Mouse (Mus musculus) forebrain, postnatal 0 days (tissue): ENCODE measurements around the gene Vti1a. TPM values are rescaled to one million over a fixed set of nuclear protein-coding genes. Genes with fewer than 3 reads are reported as not detected.
A peak's percentile ranks its signal among the peaks of the same experiment; 100 is the strongest.

Source experiments
- ATAC-seq: fragments of 200-750 bp; cut with Nextera tagmentation; 2 replicates; pipeline ENCODE4 v1.8.0; 2017; ENCODE audit warnings: mild to moderate bottlenecking, moderate library complexity
- DNase-seq: peaks from one replicate; pipeline ENCODE4 v3.0.0-alpha.2; 2015
- H3K27ac ChIP-seq: fragments of 300-500 bp; sonication (generic); 2 replicates; pipeline ENCODE4 v1.5.1; 2014; ENCODE audit warnings: low read depth, mild to moderate bottlenecking, antibody characterized with exemption, low read length, moderate library complexity, mixed read lengths
- H3K27me3 ChIP-seq: fragments of 300-500 bp; sonication (generic); 2 replicates; pipeline ENCODE4 v1.6.1; 2014; ENCODE audit warnings: mild to moderate bottlenecking, low read length, mixed read lengths; ENCODE audit not compliant: insufficient read depth
- H3K36me3 ChIP-seq: fragments of 300-500 bp; sonication (generic); 2 replicates; pipeline ENCODE4 v1.6.1; 2014; ENCODE audit warnings: mild to moderate bottlenecking, moderate library complexity; ENCODE audit not compliant: insufficient read depth
- H3K4me1 ChIP-seq: fragments of 300-500 bp; sonication (generic); 2 replicates; pipeline ENCODE4 v1.6.1; 2014; ENCODE audit warnings: antibody characterized with exemption; ENCODE audit not compliant: insufficient read depth
- H3K4me2 ChIP-seq: fragments of 300-500 bp; sonication (generic); 2 replicates; pipeline ENCODE4 v1.6.1; 2014; ENCODE audit warnings: low read depth, mild to moderate bottlenecking, moderate library complexity
- H3K4me3 ChIP-seq: fragments of 300-500 bp; sonication (generic); 2 replicates; pipeline ENCODE4 v1.5.1; 2014; ENCODE audit warnings: low read depth, low read length, mixed read lengths
- H3K9ac ChIP-seq: fragments of 300-500 bp; sonication (generic); 2 replicates; pipeline ENCODE4 v1.6.1; 2014; ENCODE audit warnings: mild to moderate bottlenecking
- H3K9me3 ChIP-seq: fragments of 300-500 bp; sonication (generic); 2 replicates; pipeline ENCODE4 v1.6.1; 2016; ENCODE audit warnings: low read length
- CTCF ChIP-seq: sonication (generic); IDR thresholded peaks from 2 replicates; pipeline ENCODE4 v1.5.1; 2016; ENCODE audit warnings: antibody characterized with exemption, control low read depth, low read depth
- WGBS: fragments of 180-500 bp; shearing (Covaris S2); extraction: QIAGEN DNeasy Blood & Tissue Kit; methylation state at CpG from one replicate; pipeline ENCODE4 v1.1.7; 2014; 5-methylcytosine and 5-hydroxymethylcytosine counted together
- polyA plus RNA-seq: library from polyadenylated mRNA; unstranded; fragments of >200 nt; fragmentation: Nextera tagmentation; extraction: Ambion mirVana; gene quantifications from 2 replicates; pipeline ENCODE4 v1.2.1, GENCODE M21; 2015
- total RNA-seq: library from RNA; depleted of rRNA; stranded (reverse); fragments of >200 nt; gene quantifications from 2 replicates; pipeline ENCODE4 v1.2.3, GENCODE M21; 2014

Vti1a gene
- total and polyA plus RNA-seq, 2 experiments from 2014 or later = 27.5 to 43.7 TPM

- Histone ChIP-seq H3K9me3 (no peaks in the 10 kb centered on the region), H3K4me3 (no peak overlapping the region), H3K27ac (no peak overlapping the region), H3K4me2 (no peak overlapping the region), H3K4me1 (no peaks in the 10 kb centered on the region), H3K9ac (no peak overlapping the region), H3K27me3 (no peaks in the 10 kb centered on the region), H3K36me3 (no peaks in the 10 kb centered on the region)
- DNase-seq (no peak), ATAC-seq (no peak)
- TF ChIP-seq CTCF = no peak
- 96% methylated on average over 7 of the region's 7 CpGs for WGBS
These were observed 302.5 kb downstream of the Vti1a start for GRCm38 (mm10) chr19:55618546-55618945.

- H3K9ac ChIP-seq = no peak overlapping the region
- ATAC-seq (no peak), DNase-seq (no peak)
- no peak overlapping the region for H3K4me2 ChIP-seq
- no peak for TF ChIP-seq CTCF
- no peaks in the 10 kb centered on the region for H3K9me3 ChIP-seq
- 52% methylated on average over 14 of the region's 14 CpGs for WGBS
- no peak overlapping the region for H3K4me3 ChIP-seq
- H3K27ac ChIP-seq = no peak overlapping the region
- H3K27me3 ChIP-seq = no peaks in the 10 kb centered on the region
- no peaks in the 10 kb centered on the region for H3K4me1 ChIP-seq
- H3K36me3 ChIP-seq = no peaks in the 10 kb centered on the region
These were observed 304.4 kb downstream of the Vti1a start for GRCm38 (mm10) chr19:55620411-55621008.

GRCm38 (mm10) chr19:55621011-55621625, 305.0 kb downstream of the Vti1a start:
- no peak overlapping the region for H3K4me2 ChIP-seq
- H3K4me3 ChIP-seq = no peak overlapping the region
- no peak for TF ChIP-seq CTCF
- no peak overlapping the region for H3K27ac ChIP-seq
- H3K4me1 ChIP-seq = no peaks in the 10 kb centered on the region
- H3K27me3 ChIP-seq = no peaks in the 10 kb centered on the region
- no peaks in the 10 kb centered on the region for H3K9me3 ChIP-seq
- ATAC-seq (no peak), DNase-seq (no peak)
- H3K36me3 ChIP-seq = no peaks in the 10 kb centered on the region
- H3K9ac ChIP-seq = no peak overlapping the region
- WGBS = 70% methylated on average over 12 of the region's 12 CpGs

GRCm38 (mm10) chr19:55622821-55623220, 306.7 kb downstream of the Vti1a start:
- Histone ChIP-seq H3K9ac (no peak overlapping the region), H3K27me3 (no peaks in the 10 kb centered on the region; the same call in 1 of the 2 replicates), H3K4me3 (no peak overlapping the region), H3K4me2 (no peak overlapping the region), H3K9me3 (no peaks in the 10 kb centered on the region), H3K27ac (no peak overlapping the region), H3K36me3 (no peaks in the 10 kb centered on the region), H3K4me1 (no peaks in the 10 kb centered on the region)
- ATAC-seq (no peak), DNase-seq (no peak)
- 71% methylated on average over 18 of the region's 18 CpGs for WGBS
- TF ChIP-seq CTCF = no peak

- WGBS = 66% methylated on average over 13 of the region's 13 CpGs
- Histone ChIP-seq H3K9me3 (no peaks in the 10 kb centered on the region), H3K36me3 (no peaks in the 10 kb centered on the region), H3K4me2 (no peak overlapping the region), H3K4me3 (no peak overlapping the region), H3K4me1 (no peaks in the 10 kb centered on the region), H3K27ac (no peak overlapping the region), H3K9ac (no peak overlapping the region), H3K27me3 (no peaks in the 10 kb centered on the region; the same call in 1 of the 2 replicates)
- DNase-seq = no peak
- TF ChIP-seq CTCF = no peak
- ATAC-seq = no peak
These were observed 307.5 kb downstream of the Vti1a start for GRCm38 (mm10) chr19:55623605-55624004.

GRCm38 (mm10) chr19:55626483-55626882, 310.4 kb downstream of the Vti1a start:
- H3K9me3 ChIP-seq = no peaks in the 10 kb centered on the region
- H3K27me3 ChIP-seq = no peaks in the 10 kb centered on the region; the same call in 1 of the 2 replicates
- WGBS = 7% methylated on average over 16 of the region's 16 CpGs
- H3K4me3 ChIP-seq = peak overlapping the region; percentile 20
- DNase-seq (peak; percentile 39), ATAC-seq (peak; percentile 72)
- no peaks in the 10 kb centered on the region for H3K4me1 ChIP-seq
- H3K9ac ChIP-seq = peak overlapping the region; percentile 35
- H3K27ac ChIP-seq = no peak overlapping the region
- no peak for TF ChIP-seq CTCF
- H3K4me2 ChIP-seq = peak overlapping the region; percentile 47
- H3K36me3 ChIP-seq = no peaks in the 10 kb centered on the region

GRCm38 (mm10) chr19:55626952-55627351, 310.9 kb downstream of the Vti1a start:
- no peaks in the 10 kb centered on the region for H3K9me3 ChIP-seq
- H3K27me3 ChIP-seq = no peaks in the 10 kb centered on the region; the same call in 1 of the 2 replicates
- H3K27ac ChIP-seq = no peak overlapping the region
- H3K9ac ChIP-seq = peak overlapping the region; percentile 35
- H3K36me3 ChIP-seq = no peaks in the 10 kb centered on the region
- ATAC-seq (peak; percentile 14; the same call in 1 of the 2 replicates), DNase-seq (no peak)
- 23% methylated on average over 12 of the region's 12 CpGs for WGBS
- peak overlapping the region; percentile 20; the same call in 1 of the 2 replicates for H3K4me3 ChIP-seq
- peak overlapping the region; percentile 47 for H3K4me2 ChIP-seq
- no peaks in the 10 kb centered on the region for H3K4me1 ChIP-seq
- TF ChIP-seq CTCF = no peak
